Mouse (Mus musculus) embryonic stem cell, embryonic (primary cell): Measurements from ENCODE around the gene Wnk2.

Source experiments
- CTCF ChIA-PET, 4 experiments: fragments of 300-600 bp in 2 of 4; fragments of 350-600 bp in 2 of 4; sonication (Branson Sonifier 250); formaldehyde crosslinking; loops; one replicate each; lab custom pipeline; 2022; ENCODE audit warnings: inconsistent platforms in 2 of 4; lab: Charles Lee
- POLR2A ChIA-PET, 4 experiments: fragments of 300-600 bp in 2 of 4; fragments of 350-600 bp in 2 of 4; sonication (Branson Sonifier 250); formaldehyde crosslinking; loops; one replicate each; lab custom pipeline; 2022; ENCODE audit warnings: antibody characterized with exemption in 4 of 4, inconsistent platforms in 1 of 4; lab: Charles Lee

Gene Wnk2

GRCm38 (mm10) chr13:49131946-49132687, 15.7 kb downstream of the Wnk2 start:
- POLR2A ChIA-PET = interaction anchor here in 1 of 4 experiments (1.2 kb wide), 1 partner anchor 56 kb away, joined by 3 read pairs; no protein-coding TSS in a partner anchor

GRCm38 (mm10) chr13:49131342-49131855, 16.4 kb downstream of the Wnk2 start:
- ChIA-PET POLR2A (interaction anchor here in 1 of 4 experiments (0.6 to 1.2 kb wide), 3 partner anchors 9 to 56 kb away, joined by 3 read pairs; no protein-coding TSS in a partner anchor), CTCF (interaction anchor here in 1 of 4 experiments (0.8 kb wide), 1 partner anchor 36 kb away, joined by 3 read pairs; no protein-coding TSS in a partner anchor)

More at GRCm38 (mm10) chr13:49131946-49132687, 15.7 kb downstream of the Wnk2 start:
- CTCF ChIA-PET = interaction anchor here in 1 of 4 experiments (0.8 kb wide), 1 partner anchor 35 kb away, joined by 3 read pairs; no protein-coding TSS in a partner anchor

GRCm38 (mm10) chr13:49129845-49130244, 18.0 kb downstream of the Wnk2 start:
- POLR2A ChIA-PET = interaction anchor here in 1 of 4 experiments (0.8 kb wide), 1 partner anchor 27 kb away, joined by 3 read pairs; no protein-coding TSS in a partner anchor
- CTCF ChIA-PET = interaction anchor here in 1 of 4 experiments (0.7 kb wide), 1 partner anchor 12 kb away, joined by 3 read pairs; no protein-coding TSS in a partner anchor

GRCm38 (mm10) chr13:49129154-49129553, 18.7 kb downstream of the Wnk2 start:
- ChIA-PET POLR2A (interaction anchor here in 1 of 4 experiments (0.8 kb wide), 1 partner anchor 27 kb away, joined by 3 read pairs; no protein-coding TSS in a partner anchor), CTCF (interaction anchor here in 1 of 4 experiments (0.7 kb wide), 1 partner anchor 12 kb away, joined by 3 read pairs; no protein-coding TSS in a partner anchor)

- POLR2A ChIA-PET = interaction anchor here in 3 of 4 experiments (0.7 to 1.4 kb wide), 3 partner anchors 32 to 1336 kb away, joined by 3 to 4 read pairs (median 4); partner anchors contain the start of gene Ninj1 (in 1 of the 3)
- CTCF ChIA-PET = interaction anchor here in 3 of 4 experiments (0.5 to 1.2 kb wide), 4 partner anchors 10 to 510 kb away, joined by 3 to 12 read pairs (median 4); no protein-coding TSS in a partner anchor
Observed at GRCm38 (mm10) chr13:49127844-49128631, 19.8 kb downstream of the Wnk2 start.

GRCm38 (mm10) chr13:49122106-49122505, 25.7 kb downstream of the Wnk2 start:
- ChIA-PET CTCF (interaction anchor here in 1 of 4 experiments (0.6 kb wide), 1 partner anchor 464 kb away, joined by 4 read pairs; no protein-coding TSS in a partner anchor), POLR2A (no interaction called here)

- ChIA-PET CTCF (interaction anchor here (0.6 to 1.4 kb wide), 12 partner anchors 10 to 579 kb away, joined by 3 to 7 read pairs (median 3); no protein-coding TSS in a partner anchor), POLR2A (interaction anchor here in 2 of 4 experiments (0.6 to 0.7 kb wide), 3 partner anchors 23 to 249 kb away, joined by 3 read pairs; no protein-coding TSS in a partner anchor)
Observed at GRCm38 (mm10) chr13:49117563-49117962, 30.3 kb downstream of the Wnk2 start.

- POLR2A ChIA-PET = no interaction called here
- CTCF ChIA-PET = interaction anchor here in 1 of 4 experiments (0.7 kb wide), 1 partner anchor 278 kb away, joined by 3 read pairs; no protein-coding TSS in a partner anchor
Observed at GRCm38 (mm10) chr13:49114921-49115320, 32.9 kb downstream of the Wnk2 start.

GRCm38 (mm10) chr13:49114116-49114515, 33.7 kb downstream of the Wnk2 start:
- POLR2A ChIA-PET = no interaction called here
- CTCF ChIA-PET = interaction anchor here in 2 of 4 experiments (0.5 to 0.7 kb wide), 2 partner anchors 43 to 44 kb away, joined by 3 to 5 read pairs; no protein-coding TSS in a partner anchor

GRCm38 (mm10) chr13:49113345-49113744, 34.5 kb downstream of the Wnk2 start:
- ChIA-PET CTCF (interaction anchor here in 1 of 4 experiments (0.7 kb wide), 1 partner anchor 441 kb away, joined by 3 read pairs; no protein-coding TSS in a partner anchor), POLR2A (interaction anchor here in 1 of 4 experiments (0.6 kb wide), 1 partner anchor 537 kb away, joined by 3 read pairs; no protein-coding TSS in a partner anchor)

- ChIA-PET POLR2A (no interaction called here), CTCF (interaction anchor here in 1 of 4 experiments (0.6 to 0.7 kb wide), 2 partner anchors 80 to 441 kb away, joined by 3 read pairs; no protein-coding TSS in a partner anchor)
Observed at GRCm38 (mm10) chr13:49112652-49113051, 35.2 kb downstream of the Wnk2 start.

- ChIA-PET POLR2A (no interaction called here), CTCF (no interaction called here)
Observed at GRCm38 (mm10) chr13:49109665-49110064, 38.1 kb downstream of the Wnk2 start.

GRCm38 (mm10) chr13:49108119-49108846, 39.5 kb downstream of the Wnk2 start:
- ChIA-PET CTCF (no interaction called here), POLR2A (no interaction called here)

GRCm38 (mm10) chr13:49103913-49104312, 43.9 kb downstream of the Wnk2 start:
- CTCF ChIA-PET = no interaction called here

GRCm38 (mm10) chr13:49103235-49103634, 44.6 kb downstream of the Wnk2 start:
- POLR2A ChIA-PET = interaction anchor here in 2 of 4 experiments (0.6 to 1.2 kb wide), 5 partner anchors 48 to 311 kb away, joined by 3 to 4 read pairs (median 3); no protein-coding TSS in a partner anchor
- CTCF ChIA-PET = interaction anchor here in 2 of 4 experiments (0.5 to 1.0 kb wide), 4 partner anchors 54 to 387 kb away, joined by 3 to 4 read pairs (median 3); no protein-coding TSS in a partner anchor

More at GRCm38 (mm10) chr13:49103913-49104312, 43.9 kb downstream of the Wnk2 start:
- POLR2A ChIA-PET = interaction anchor here in 2 of 4 experiments (0.6 kb wide), 2 partner anchors 54 to 275 kb away, joined by 3 to 4 read pairs; no protein-coding TSS in a partner anchor

GRCm38 (mm10) chr13:49100417-49100816, 47.4 kb downstream of the Wnk2 start:
- CTCF ChIA-PET = interaction anchor here in 1 of 4 experiments (1.2 kb wide), 1 partner anchor 368 kb away, joined by 7 read pairs; no protein-coding TSS in a partner anchor
- POLR2A ChIA-PET = interaction anchor here in 1 of 4 experiments (1.2 kb wide), 1 partner anchor 10 kb away, joined by 6 read pairs; no protein-coding TSS in a partner anchor

- CTCF ChIA-PET = no interaction called here
- POLR2A ChIA-PET = no interaction called here
Observed at GRCm38 (mm10) chr13:49096826-49097225, 51.0 kb downstream of the Wnk2 start.
